26 mouse cellular contexts compared by ENCODE assay signal in the genomic region with DNA sequence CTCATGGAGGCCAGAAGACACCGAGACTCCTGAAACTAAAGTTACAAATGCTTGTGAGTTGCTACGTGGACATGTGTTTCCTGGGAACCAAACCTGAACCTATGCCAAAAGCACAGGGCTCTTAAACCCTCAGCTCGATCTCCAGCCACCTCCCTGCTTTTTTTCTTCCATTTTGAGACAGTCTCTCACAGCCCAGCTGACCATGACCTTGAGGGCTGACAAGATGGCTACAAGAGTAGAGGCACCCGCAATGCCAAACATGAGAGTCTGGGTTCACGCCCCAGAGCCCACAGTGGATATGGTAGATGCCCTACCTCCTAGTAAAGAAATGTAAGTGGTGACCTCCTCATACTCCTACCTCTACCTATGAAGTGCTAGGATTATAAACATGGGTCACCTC. TPM values are rescaled to one million over a fixed set of nuclear protein-coding genes. Genes with fewer than 3 reads are reported as not detected.
DNase-seq lines count a peak whose midpoint lies in the region; ATAC-seq lines count a peak whose summit lies in the region.
"Had no signal": no experiment of that assay in that cellular context is flagged by ENCODE, and none has a peak within 500 bp of the region (broad histone marks: within the 10 kb centered on the region; RNA-seq: fewer than 3 reads in every experiment).

No protein-coding gene starts in this region.

- H3K9me3 ChIP-seq in liver, embryonic 13.5 days (replicated peaks) = no peaks in the 10 kb centered on the region
- no peaks in the 10 kb centered on the region for H3K9me3 ChIP-seq in liver, embryonic 11.5 days (ENCODE audit: control insufficient read depth, low read length)
- H3K9me3 ChIP-seq: forebrain, embryonic 15.5 days; G1E; lung, embryonic 15.5 days; megakaryocyte, embryonic 14.5 days; midbrain, embryonic 12.5 days; neural tube, embryonic 12.5 days had no signal

- H3K4me2 ChIP-seq in liver, embryonic 13.5 days = no peak overlapping the region
- no peak overlapping the region for H3K4me2 ChIP-seq in liver, embryonic 11.5 days
- H3K4me2 ChIP-seq: forebrain, embryonic 15.5 days; heart, embryonic 11.5 days; hindbrain, embryonic 14.5 days; lung, embryonic 15.5 days; midbrain, embryonic 12.5 days; neural tube, embryonic 12.5 days had no signal

- ATAC-seq in liver, embryonic 13.5 days (ENCODE audit: low read depth) = no peak
- no peak for ATAC-seq in liver, embryonic 11.5 days (replicated peaks; ENCODE audit: low FRiP score)
- ATAC-seq: forebrain, embryonic 15.5 days; intestine, postnatal 0 days had no signal

- no peak overlapping the region; the same call in 1 of the 2 replicates for H3K27ac ChIP-seq in liver, embryonic 13.5 days
- H3K27ac ChIP-seq in liver, embryonic 11.5 days (ENCODE audit: low read depth, low read length) = no peak overlapping the region
- H3K27ac ChIP-seq: forebrain, embryonic 15.5 days; hindbrain, embryonic 14.5 days; lung, embryonic 15.5 days; midbrain, embryonic 12.5 days; neural tube, embryonic 12.5 days had no signal

- peak overlapping the region; percentile 17; the same call in 1 of the 2 replicates for H3K9ac ChIP-seq in liver, embryonic 13.5 days
- no peak overlapping the region for H3K9ac ChIP-seq in liver, embryonic 11.5 days (ENCODE audit: low read depth, low read length)
- H3K9ac ChIP-seq: forebrain, embryonic 15.5 days; hindbrain, embryonic 14.5 days; lung, embryonic 15.5 days; midbrain, embryonic 12.5 days; neural tube, embryonic 12.5 days had no signal

- peaks cover 24% of the 10 kb centered on the region for H3K4me1 ChIP-seq in liver, embryonic 13.5 days (replicated peaks)
- H3K4me1 ChIP-seq in liver, embryonic 11.5 days (replicated peaks; ENCODE audit: control insufficient read depth, insufficient read depth, low read length) = peaks cover 3% of the 10 kb centered on the region; the same call in 1 of the 2 replicates

- H3K36me3 ChIP-seq in liver, embryonic 13.5 days = peaks cover 45% of the 10 kb centered on the region
- H3K36me3 ChIP-seq in liver, embryonic 11.5 days (ENCODE audit: control insufficient read depth, insufficient read depth, low read length) = peaks cover 12% of the 10 kb centered on the region; the same call in 1 of the 2 replicates

- intact Hi-C loops in heart, postnatal 14 days (cut with DNase I) = no loop called here

- whole genome bisulfite sequencing in liver, embryonic 13.5 days (ENCODE audit: insufficient replicate concordance) = 87% methylated on average over 5 of the region's 5 CpGs
- WGBS in liver, embryonic 11.5 days = 92% methylated on average over 5 of the region's 5 CpGs

- peak; percentile 42 for DNase-seq in adrenal gland, adult 2 months
- no peak for DNase-seq in adrenal gland, postnatal 25 days
- peak; percentile 90 for DNase-seq in heart, adult 11 months
- no peak for DNase-seq in heart, postnatal 14 days
- DNase-seq in liver, embryonic 13.5 days = no peak
- DNase-seq in liver, embryonic 11.5 days (ENCODE audit: low spot score) = no peak
- peak; percentile 24 for DNase-seq in adrenal gland, postnatal 14 days
- DNase-seq: cerebellum, adult 18-20 months; cerebellum, postnatal 10 days; gastrocnemius, postnatal 10 days; kidney, adult 9 months; kidney, postnatal 10 days; layer of hippocampus, postnatal 36 days; left cerebral cortex, postnatal 4 days; lung, postnatal 36 days; thymus, adult 2 months; thymus, postnatal 4 days had no signal

- H3K27me3 ChIP-seq in liver, embryonic 13.5 days = no peaks in the 10 kb centered on the region
- no peaks in the 10 kb centered on the region for H3K27me3 ChIP-seq in liver, embryonic 11.5 days (replicated peaks; ENCODE audit: control insufficient read depth, insufficient read depth, low read length)
- H3K27me3 ChIP-seq: forebrain, embryonic 15.5 days; lung, embryonic 15.5 days; megakaryocyte, embryonic 14.5 days; midbrain, embryonic 12.5 days; neural tube, embryonic 12.5 days had no signal

- no peak overlapping the region for H3K4me3 ChIP-seq in liver, embryonic 13.5 days (replicated peaks)
- no peak overlapping the region for H3K4me3 ChIP-seq in liver, embryonic 11.5 days (ENCODE audit: low read depth, low read length)
- H3K4me3 ChIP-seq: forebrain, embryonic 15.5 days; lung, embryonic 15.5 days; megakaryocyte, embryonic 14.5 days; midbrain, embryonic 12.5 days; neural tube, embryonic 12.5 days had no signal

RNA-seq across cellular contexts. Expression of a gene that starts 2.3 kb away (rescaled TPM):
- total RNA-seq in adrenal gland, adult 2 months (2021) = 10 to 100 TPM; 51.9 to 70.1 TPM
- polyA plus RNA-seq in adrenal gland, adult 2 months (2012; rRNA removed) = 9.3 and 17.5 TPM in 2 replicates
- total RNA-seq in adrenal gland, postnatal 25 days (2021) = 75.4 and 86.1 TPM in 2 replicates
- total RNA-seq in heart, postnatal 14 days (2021) = 10 to 100 TPM; 38.0 to 42.9 TPM
- 30.1 and 38.9 TPM in 2 replicates for polyA plus RNA-seq in liver, embryonic 13.5 days (2015; fragmentation: Nextera tagmentation; extraction: Ambion mirVana)
- polyA plus RNA-seq in liver, embryonic 11.5 days (2014; fragmentation: Nextera tagmentation; extraction: Ambion mirVana) = 61.1 and 61.4 TPM in 2 replicates
- 52.3 and 58.3 TPM in 2 replicates for total RNA-seq in adrenal gland, postnatal 14 days (2021)

RNA-seq across cellular contexts. Expression of a gene that starts 12.0 kb away (rescaled TPM):
- total RNA-seq in adrenal gland, adult 2 months (2021) = 10 to 100 TPM; 33.0 to 52.8 TPM
- polyA plus RNA-seq in adrenal gland, adult 2 months (2012; rRNA removed) = 7.4 and 8.3 TPM in 2 replicates
- total RNA-seq in adrenal gland, postnatal 25 days (2021) = 49.5 and 51.7 TPM in 2 replicates
- total RNA-seq in heart, postnatal 14 days (2021) = 10 to 100 TPM; 26.3 to 27.6 TPM
- 5.4 and 5.9 TPM in 2 replicates for polyA plus RNA-seq in liver, embryonic 13.5 days (2015; fragmentation: Nextera tagmentation; extraction: Ambion mirVana)
- polyA plus RNA-seq in liver, embryonic 11.5 days (2014; fragmentation: Nextera tagmentation; extraction: Ambion mirVana) = 9.8 and 13.5 TPM in 2 replicates
- 46.2 and 46.6 TPM in 2 replicates for total RNA-seq in adrenal gland, postnatal 14 days (2021)

RNA-seq across cellular contexts. Expression of a gene that starts 40.6 kb away (rescaled TPM):
- total RNA-seq in adrenal gland, adult 2 months (2021) = 10 to 100 TPM; 22.4 to 29.3 TPM
- 34.6 and 36.2 TPM in 2 replicates for polyA plus RNA-seq in adrenal gland, adult 2 months (2012; rRNA removed)
- 27.0 and 41.7 TPM in 2 replicates for total RNA-seq in adrenal gland, postnatal 25 days (2021)
- total RNA-seq in heart, postnatal 14 days (2021) = 10 to 100 TPM; 19.7 to 22.4 TPM
- polyA plus RNA-seq in liver, embryonic 13.5 days (2015; fragmentation: Nextera tagmentation; extraction: Ambion mirVana) = 6.7 TPM in 2 replicates
- polyA plus RNA-seq in liver, embryonic 11.5 days (2014; fragmentation: Nextera tagmentation; extraction: Ambion mirVana) = 10.8 and 13.8 TPM in 2 replicates
- 26.2 and 28.2 TPM in 2 replicates for total RNA-seq in adrenal gland, postnatal 14 days (2021)

Comparison
In these comparisons a context has a peak if more than half of its experiments do, and no peak if none do; other contexts are left out.
1. DNase-seq: peak in adrenal gland, adult 2 months (single experiment), heart, adult 11 months (single experiment) and adrenal gland, postnatal 14 days (single experiment); none in adrenal gland, postnatal 25 days (single experiment), heart, postnatal 14 days (0 of 2), liver, embryonic 13.5 days (single experiment) and liver, embryonic 11.5 days (single experiment).